Mouse (Mus musculus) CD4-positive, CD25-positive, alpha-beta regulatory T cell, adult 2 months (primary cell): ENCODE results near the gene Zfp697.

Experiments used
- DNase-seq: peaks from one replicate; pipeline ENCODE4 v3.0.0-alpha.2; 2012; ENCODE audit warnings: low read depth, low spot score

The Zfp697 gene

GRCm38 (mm10) chr3:98382246-98382939 is at the start of gene Zfp697:
TSS of gene Zfp697 (plus strand) at chr3:98382461.
- peak; percentile 4 for DNase-seq

- no peak for DNase-seq
Observed at GRCm38 (mm10) chr3:98334010-98334409, 48.3 kb upstream of the Zfp697 start.

GRCm38 (mm10) chr3:98335331-98335730 is 46.9 kb upstream of the Zfp697 start:
- DNase-seq, result no peak

DNA sequence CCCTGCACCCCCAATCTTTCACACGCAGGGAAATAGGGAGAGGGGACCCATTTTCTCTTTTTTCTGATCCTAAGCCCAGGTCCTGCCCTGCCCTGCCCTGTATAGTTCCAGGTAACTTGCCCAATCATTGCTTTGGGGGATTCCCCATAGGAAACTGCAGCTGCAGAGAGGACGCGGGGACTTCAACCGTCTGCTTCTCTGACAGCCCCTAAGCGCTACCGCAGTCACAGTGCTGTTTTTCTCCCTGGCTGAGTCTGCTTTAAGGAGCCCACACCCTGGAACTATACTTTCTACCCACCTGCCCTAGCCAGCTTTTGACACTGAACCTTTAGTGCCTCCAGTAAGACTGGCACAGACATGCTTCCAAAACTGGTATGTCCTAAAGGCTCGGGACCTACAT is 46.4 kb upstream of the Zfp697 start:
- peak; percentile 56 for DNase-seq

GRCm38 (mm10) chr3:98336661-98337654 is 45.3 kb upstream of the Zfp697 start:
- DNase-seq, result no peak

DNA sequence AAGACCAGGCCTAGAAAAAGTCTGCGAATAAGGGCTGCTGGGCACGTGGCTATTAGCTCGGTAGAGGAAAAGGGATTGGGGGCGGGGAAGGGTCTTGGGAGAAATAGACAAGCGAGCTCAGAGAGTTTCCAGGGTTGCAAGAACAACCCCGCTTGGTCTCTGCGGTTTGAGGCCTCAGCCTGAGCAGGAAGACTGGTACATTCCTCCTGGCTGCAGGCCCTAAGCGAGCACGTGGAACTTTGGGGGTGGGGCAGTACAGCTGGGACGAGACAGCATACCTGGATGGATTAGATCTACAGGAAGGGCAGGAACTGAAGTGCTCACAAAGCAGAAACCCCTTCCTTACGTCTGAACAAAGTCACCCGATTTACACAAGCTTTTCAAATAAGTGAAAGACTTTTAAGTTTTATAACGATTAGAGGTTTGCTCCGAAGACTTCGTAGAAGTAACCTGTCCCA is 43.6 kb upstream of the Zfp697 start:
- DNase-seq, result peak; percentile 60

DNA sequence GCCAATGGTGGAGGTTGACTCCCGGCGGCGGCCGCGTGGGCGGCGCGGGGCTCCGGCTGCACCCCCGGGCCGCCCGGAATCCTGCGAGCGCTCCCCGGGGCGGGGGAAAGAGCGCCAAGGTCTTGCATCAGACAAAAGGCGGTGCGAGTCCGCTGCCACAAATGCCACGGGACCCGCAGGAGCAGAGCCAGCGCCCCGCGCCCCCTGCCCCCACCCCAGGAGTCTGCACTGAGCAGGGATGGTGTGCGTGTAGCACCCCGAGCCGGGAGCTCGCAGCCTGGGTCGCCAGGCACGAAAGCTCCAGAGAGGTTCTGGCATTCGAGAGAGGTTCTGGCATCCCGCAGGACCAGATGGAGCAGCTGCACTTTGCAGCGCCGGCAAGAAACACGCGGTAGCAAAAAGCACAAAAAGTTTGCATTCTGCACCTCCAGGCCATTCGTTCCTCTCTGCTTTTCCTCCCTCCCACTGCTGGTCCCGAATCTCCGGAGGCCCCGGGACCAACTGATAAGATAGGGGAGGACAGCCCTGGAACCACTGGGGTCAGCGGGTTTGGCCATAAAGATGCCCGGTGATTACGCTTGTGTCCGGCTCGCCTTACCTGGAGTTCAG is 43.1 kb upstream of the Zfp697 start:
- DNase-seq, result peak; percentile 68

- DNase-seq, result peak; percentile 89
Observed at GRCm38 (mm10) chr3:98339706-98340109, 42.6 kb upstream of the Zfp697 start, which contains the start of gene Phgdh. TSS of gene Phgdh (minus strand) at chr3:98339990.

DNA sequence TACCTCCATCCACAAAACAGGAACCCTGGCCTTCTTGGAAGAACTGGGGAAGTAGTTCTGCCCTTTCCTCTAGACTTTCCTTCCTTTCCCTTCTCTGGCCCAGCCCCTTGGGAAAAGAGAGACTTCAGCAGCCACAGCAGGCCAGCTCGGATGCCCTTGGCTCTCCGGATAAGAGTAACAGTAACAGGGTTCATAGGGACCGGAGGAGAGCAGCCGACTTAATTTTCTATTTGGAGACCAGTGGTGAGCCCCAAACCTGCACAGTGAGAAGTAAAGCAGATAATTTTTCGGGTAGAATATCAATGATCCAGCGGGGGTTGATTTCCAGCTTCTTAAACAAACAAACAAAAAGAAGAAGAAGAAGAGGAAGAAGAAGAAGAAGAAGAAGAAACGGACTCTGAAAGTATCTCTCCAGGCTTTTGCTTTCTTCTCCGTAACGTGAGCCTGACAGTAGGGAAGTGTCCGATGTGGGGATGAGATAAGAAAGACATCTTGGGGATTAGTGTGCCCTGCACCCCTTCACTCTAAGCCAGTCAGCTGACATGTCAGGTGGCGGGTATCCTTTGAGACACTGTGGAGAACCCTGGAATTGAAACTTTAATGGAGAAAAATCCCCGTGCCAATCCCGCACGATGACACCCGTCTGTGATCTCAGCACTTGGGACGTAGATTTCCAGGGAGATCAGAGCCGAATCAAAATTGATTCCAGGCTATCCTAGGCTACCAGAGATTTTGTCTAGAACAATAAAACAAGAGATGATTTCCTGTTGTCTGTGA is 41.3 kb upstream of the Zfp697 start:
- no peak for DNase-seq

- DNase-seq, result no peak
Observed at GRCm38 (mm10) chr3:98343235-98343634, 39.0 kb upstream of the Zfp697 start.

DNA sequence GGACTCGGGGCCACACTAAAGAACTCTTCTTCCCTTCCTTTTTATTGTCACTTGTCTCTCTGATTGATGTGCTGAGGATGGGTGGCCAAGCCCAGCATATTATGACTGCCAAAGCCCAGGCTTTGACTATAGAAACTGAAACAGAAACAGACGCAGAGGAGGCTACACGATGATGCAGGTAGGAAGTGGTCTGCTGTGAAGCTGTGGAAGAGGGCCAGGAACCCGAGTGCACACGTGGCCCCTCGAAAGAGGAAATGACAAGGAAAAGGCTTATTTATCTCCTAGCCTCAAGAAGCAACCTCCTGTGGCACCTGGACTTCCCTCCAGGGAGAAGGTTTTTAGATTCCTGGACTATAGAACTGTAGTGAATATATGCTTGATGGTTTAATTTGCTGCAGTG is 34.2 kb upstream of the Zfp697 start:
- DNase-seq, result peak; percentile 86

- peak; percentile 74 for DNase-seq
Observed at GRCm38 (mm10) chr3:98348705-98349104, 33.6 kb upstream of the Zfp697 start.

GRCm38 (mm10) chr3:98353892-98354291 is 28.4 kb upstream of the Zfp697 start:
- DNase-seq, result peak; percentile 85

GRCm38 (mm10) chr3:98355344-98356025 is 26.8 kb upstream of the Zfp697 start:
- no peak for DNase-seq

DNA sequence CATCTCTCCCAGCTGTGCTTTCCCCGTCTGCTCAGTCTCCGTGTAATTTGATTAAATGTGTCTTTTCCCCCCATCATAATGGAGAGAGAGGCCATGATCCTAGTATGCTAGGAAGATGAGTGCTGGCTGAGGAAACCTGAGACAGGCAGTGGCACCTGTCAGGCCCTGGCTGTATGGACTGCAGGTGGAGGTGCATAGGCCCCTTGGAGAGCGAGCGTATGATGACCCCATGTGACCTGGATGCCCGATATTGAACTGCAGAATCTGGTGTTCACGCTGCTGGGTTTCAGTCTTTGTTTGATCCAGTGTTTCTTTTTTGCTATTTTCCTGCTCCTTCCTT is 26.3 kb upstream of the Zfp697 start:
- no peak for DNase-seq

- DNase-seq, result no peak
Observed at GRCm38 (mm10) chr3:98356632-98357370, 25.5 kb upstream of the Zfp697 start.

DNA sequence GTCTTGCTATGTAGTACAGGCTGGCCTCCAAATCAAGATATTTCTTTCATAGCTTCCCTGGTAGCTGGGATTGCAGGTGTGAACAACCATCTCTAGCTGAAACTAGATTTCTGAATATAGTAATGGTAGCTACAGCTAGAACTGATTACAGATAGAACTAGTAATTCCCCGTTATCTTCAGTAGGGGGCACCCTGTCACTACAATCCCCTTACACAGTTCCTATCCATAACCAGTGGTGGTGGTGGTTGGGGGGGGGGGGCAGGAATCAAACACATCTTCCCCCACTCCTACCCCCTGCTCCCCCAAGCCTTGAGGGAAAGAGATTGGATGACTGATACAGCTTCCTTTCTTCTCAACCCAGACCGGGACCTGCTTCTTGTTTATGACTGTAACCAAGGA is 19.5 kb upstream of the Zfp697 start:
- DNase-seq, result peak; percentile 66

DNA sequence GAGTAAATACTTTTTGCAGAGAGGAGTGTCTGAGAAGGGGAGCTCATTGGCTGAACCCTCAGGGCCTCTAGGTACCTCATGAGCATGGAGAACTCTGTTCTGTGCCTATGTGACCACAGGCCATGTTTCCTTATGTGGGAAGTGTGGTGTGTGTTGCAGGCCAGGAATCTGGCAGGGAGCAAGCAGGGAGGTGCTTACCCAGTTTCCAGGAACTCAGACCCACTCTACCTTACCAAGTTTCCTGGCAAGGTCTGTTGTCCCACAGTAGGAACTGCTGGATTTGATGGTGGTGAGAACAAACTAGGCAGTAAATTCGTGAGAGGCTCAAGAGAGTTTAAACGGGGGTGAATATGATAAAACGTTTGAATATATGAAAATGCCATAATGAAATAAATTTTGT is 16.2 kb upstream of the Zfp697 start:
- DNase-seq, result no peak

DNA sequence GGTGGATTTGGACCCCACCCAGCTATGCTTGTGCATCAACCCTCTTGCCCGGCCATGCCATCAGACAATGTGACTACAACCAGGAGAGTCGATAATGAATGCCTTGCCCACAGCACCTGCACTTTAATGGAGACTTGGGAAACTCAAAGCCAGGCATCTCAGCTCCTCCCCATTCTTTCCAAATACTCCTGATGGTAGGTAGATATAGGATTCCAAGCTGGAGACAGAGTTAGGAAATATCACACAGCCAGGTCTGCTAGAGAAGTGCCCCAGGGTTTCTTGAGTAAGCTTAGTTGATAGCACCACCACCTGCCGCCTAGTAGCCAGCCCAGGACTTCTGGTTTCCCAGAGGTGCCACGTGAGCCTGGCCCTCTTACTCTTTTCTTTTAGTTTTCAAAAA is 15.4 kb upstream of the Zfp697 start:
- no peak for DNase-seq

- no peak for DNase-seq
Observed at GRCm38 (mm10) chr3:98368283-98368682, 14.0 kb upstream of the Zfp697 start.
